Mouse (Mus musculus) midbrain, embryonic 11.5 days (tissue): ENCODE measurements at regions not wholly inside any gene's neighbourhood (a gene's known extent, or its start where the extent isn't known, plus 50 kb on each side); places are given as distances from the start of the nearest gene placed in this dataset.
"Not testable (repeated sequence)": the region's sequence is repeated elsewhere in the genome, so short reads cannot be mapped to it uniquely, and the experiment has no call there.

Experiments used
- ATAC-seq: fragments of 200-750 bp; cut with Nextera tagmentation; 2 replicates; pipeline ENCODE4 v1.8.0; 2017; ENCODE audit warnings: moderate TSS enrichment, moderate library complexity; ENCODE audit not compliant: low FRiP score
- DNase-seq: peaks from one replicate; pipeline ENCODE4 v3.0.0; 2015; ENCODE audit warnings: low spot score; ENCODE audit errors: missing footprints
- H3K27ac ChIP-seq: fragments of 300-500 bp; sonication (generic); 2 replicates; pipeline ENCODE4 v1.5.1; 2014; ENCODE audit warnings: low read depth, low read length
- H3K27me3 ChIP-seq: fragments of 300-500 bp; sonication (generic); 2 replicates; pipeline ENCODE4 v1.6.1; 2014; ENCODE audit warnings: mild to moderate bottlenecking, low read length, moderate library complexity, mixed read lengths; ENCODE audit not compliant: control insufficient read depth, insufficient read depth
- H3K36me3 ChIP-seq: fragments of 300-500 bp; sonication (generic); 2 replicates; pipeline ENCODE4 v1.6.1; 2014; ENCODE audit warnings: mild to moderate bottlenecking, low read length, moderate library complexity, mixed read lengths; ENCODE audit not compliant: control insufficient read depth, insufficient read depth
- H3K4me1 ChIP-seq: fragments of 300-500 bp; sonication (generic); 2 replicates; pipeline ENCODE4 v1.6.1; 2014; ENCODE audit warnings: low read length; ENCODE audit not compliant: control insufficient read depth, insufficient read depth
- H3K4me2 ChIP-seq: fragments of 300-500 bp; sonication (generic); 2 replicates; pipeline ENCODE4 v1.6.1; 2014; ENCODE audit warnings: mild to moderate bottlenecking, moderate library complexity
- H3K4me3 ChIP-seq: fragments of 300-500 bp; sonication (generic); 2 replicates; pipeline ENCODE4 v1.5.1; 2014; ENCODE audit warnings: low read depth, low read length
- H3K9ac ChIP-seq: fragments of 300-500 bp; sonication (generic); 2 replicates; pipeline ENCODE4 v1.6.1; 2014; ENCODE audit warnings: low read length
- H3K9me3 ChIP-seq: fragments of 300-500 bp; sonication (generic); 2 replicates; pipeline ENCODE4 v1.6.1; 2016; ENCODE audit warnings: low read length; ENCODE audit not compliant: control insufficient read depth
- WGBS: fragments of 180-500 bp; shearing (Covaris S2); extraction: QIAGEN DNeasy Blood & Tissue Kit; methylation state at CpG from one replicate; pipeline ENCODE4 v1.1.7; 2014; 5-methylcytosine and 5-hydroxymethylcytosine counted together

DNA sequence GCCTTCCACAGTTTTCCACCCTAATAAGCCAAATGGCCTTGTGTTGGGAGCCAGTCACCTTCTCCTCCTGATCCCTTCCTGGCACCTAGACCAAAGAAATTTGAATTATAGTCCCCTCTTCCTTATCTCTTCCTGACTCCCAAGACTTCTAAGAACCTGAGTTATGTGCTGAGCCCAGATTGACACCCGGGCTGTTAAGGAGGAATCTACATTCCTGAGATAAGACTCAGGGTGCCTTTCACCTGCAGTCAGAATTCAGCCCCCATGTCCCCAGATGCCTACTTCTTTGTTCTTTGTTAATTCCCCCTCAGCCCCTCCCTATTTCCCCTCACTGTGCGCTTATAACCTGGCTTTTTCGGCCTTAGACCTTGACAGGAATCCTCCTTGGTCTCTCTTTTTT is 1531.6 kb upstream of the B3galt2 start:
- H3K4me2 ChIP-seq, H3K9ac ChIP-seq, H3K27me3 ChIP-seq, DNase-seq, H3K4me1 ChIP-seq, H3K27ac ChIP-seq, H3K4me3 ChIP-seq, H3K9me3 ChIP-seq, ATAC-seq, H3K36me3 ChIP-seq: not testable (repeated sequence)
- WGBS: 46% methylated on average over 3 of the region's 3 CpGs

DNA sequence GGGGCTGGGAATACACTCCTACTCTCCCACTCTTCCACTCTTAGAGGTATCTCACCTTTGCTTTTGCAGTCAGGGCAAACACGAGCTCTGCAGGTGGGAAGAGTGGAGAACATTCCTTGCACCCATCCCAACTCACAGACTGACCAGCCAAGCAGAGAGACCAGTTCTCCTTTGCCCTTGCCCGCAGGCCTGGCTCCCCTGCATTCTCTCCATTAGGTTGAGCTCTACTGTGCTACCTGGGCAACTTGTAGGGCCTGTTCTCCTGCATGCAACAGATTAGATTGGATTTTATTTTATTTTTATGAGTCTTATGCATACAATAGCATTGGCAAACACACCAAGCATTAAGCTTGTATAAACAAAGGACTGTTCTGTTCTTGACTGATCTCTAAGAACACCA is 1483.2 kb upstream of the B3galt2 start:
- no peaks in the 10 kb centered on the region for H3K9me3 ChIP-seq
- no peaks in the 10 kb centered on the region for H3K36me3 ChIP-seq
- no peak overlapping the region for H3K27ac ChIP-seq
- no peak overlapping the region for H3K9ac ChIP-seq
- H3K4me1 ChIP-seq: no peaks in the 10 kb centered on the region
- no peak overlapping the region for H3K4me3 ChIP-seq
- H3K4me2 ChIP-seq: no peak overlapping the region
- H3K27me3 ChIP-seq: no peaks in the 10 kb centered on the region
- WGBS: 69% methylated on average over 2 of the region's 2 CpGs
- ATAC-seq (0 out of 2 replicates have a peak, but pooled peaks have one; percentile 25), DNase-seq (no peak)

DNA sequence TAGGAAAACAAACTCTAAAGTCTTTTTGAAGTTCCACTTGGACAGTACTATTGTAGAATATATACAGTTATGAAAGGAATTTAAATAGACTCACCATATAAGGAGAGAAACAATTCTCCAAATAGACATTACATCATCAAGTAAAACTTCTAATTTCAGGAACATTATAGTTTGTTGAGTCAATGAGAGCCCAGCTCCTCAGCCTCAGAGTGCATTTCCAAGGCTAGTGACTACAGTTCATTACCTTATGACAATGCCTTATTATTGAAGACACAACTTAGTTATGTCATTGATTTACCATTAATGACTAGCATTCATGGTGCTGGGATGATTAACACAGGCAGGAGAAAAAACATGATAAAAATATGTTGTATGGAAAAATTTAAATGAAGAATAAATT is 1481.0 kb upstream of the B3galt2 start:
- Histone ChIP-seq H3K4me3 (no peak overlapping the region), H3K4me2 (no peak overlapping the region), H3K9ac (no peak overlapping the region), H3K27me3 (no peaks in the 10 kb centered on the region), H3K36me3 (no peaks in the 10 kb centered on the region), H3K27ac (no peak overlapping the region), H3K9me3 (no peaks in the 10 kb centered on the region), H3K4me1 (no peaks in the 10 kb centered on the region)
- no peak for ATAC-seq
- no peak for DNase-seq

DNA sequence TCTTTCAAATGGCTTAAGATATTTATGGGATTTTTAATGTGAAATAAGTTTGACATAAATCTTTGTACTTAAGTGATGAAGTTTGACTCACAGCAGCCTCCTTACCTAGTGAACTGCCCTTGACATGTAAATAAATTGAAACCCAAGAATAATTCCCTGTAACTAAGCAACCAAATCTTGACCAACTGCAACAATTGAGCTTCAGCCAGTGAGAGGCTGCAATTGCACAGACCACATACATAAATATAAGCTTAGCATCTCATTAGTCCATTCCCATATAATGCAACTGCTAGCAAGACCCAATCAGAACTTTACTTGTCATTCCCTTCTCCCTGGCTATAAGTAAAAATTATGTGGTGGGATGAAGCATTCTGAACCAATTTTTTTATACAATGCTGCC is 1473.5 kb upstream of the B3galt2 start:
- Histone ChIP-seq H3K9me3 (no peaks in the 10 kb centered on the region), H3K27ac (no peak overlapping the region), H3K4me1 (no peaks in the 10 kb centered on the region), H3K4me2 (no peak overlapping the region), H3K4me3 (no peak overlapping the region), H3K9ac (no peak overlapping the region), H3K27me3 (no peaks in the 10 kb centered on the region), H3K36me3 (no peaks in the 10 kb centered on the region)
- ATAC-seq (peak; percentile 91), DNase-seq (no peak)

- 86% methylated on average over 1 of the region's 1 CpGs for WGBS
- no peak overlapping the region for H3K4me3 ChIP-seq
- H3K4me1 ChIP-seq: no peaks in the 10 kb centered on the region
- no peaks in the 10 kb centered on the region for H3K36me3 ChIP-seq
- H3K9ac ChIP-seq: no peak overlapping the region
- H3K27me3 ChIP-seq: no peaks in the 10 kb centered on the region
- no peak overlapping the region for H3K4me2 ChIP-seq
- DNase-seq (no peak), ATAC-seq (no peak)
- no peak overlapping the region for H3K27ac ChIP-seq
- H3K9me3 ChIP-seq: no peaks in the 10 kb centered on the region
These were observed 1469.3 kb upstream of the B3galt2 start for GRCm38 (mm10) chr1:142171134-142171533.

- 83% methylated on average over 1 of the region's 1 CpGs for WGBS
- Histone ChIP-seq H3K9me3 (no peaks in the 10 kb centered on the region), H3K9ac (no peak overlapping the region), H3K4me1 (no peaks in the 10 kb centered on the region), H3K27ac (no peak overlapping the region), H3K4me2 (no peak overlapping the region), H3K27me3 (no peaks in the 10 kb centered on the region), H3K36me3 (no peaks in the 10 kb centered on the region), H3K4me3 (no peak overlapping the region)
- DNase-seq (no peak), ATAC-seq (no peak)
These were observed 1425.7 kb upstream of the B3galt2 start for GRCm38 (mm10) chr1:142214778-142215177.
